Mouse (Mus musculus) E14TG2a.4 (cell line): ENCODE measurements around the gene Igf1r.

ENCODE experiments used
- H3K27me3 ChIP-seq: 2 replicates; pipeline ENCODE4 v1.6.1; 2014; ENCODE audit warnings: low read length, control low read depth; ENCODE audit not compliant: insufficient read depth
- H3K36me3 ChIP-seq: 2 replicates; pipeline ENCODE4 v1.6.1; 2014; ENCODE audit warnings: low read length, control low read depth; ENCODE audit not compliant: insufficient read depth
- H3K4me1 ChIP-seq: replicated peaks from 2 replicates; pipeline ENCODE4 v1.6.1; 2014; ENCODE audit warnings: low read depth, low read length, control low read depth
- H3K4me3 ChIP-seq: replicated peaks from 2 replicates; pipeline ENCODE4 v1.5.1; 2014; ENCODE audit warnings: mild to moderate bottlenecking, low read length
- H3K9me3 ChIP-seq: 2 replicates; pipeline ENCODE4 v1.6.1; 2014; ENCODE audit warnings: low read length, control low read depth
- CTCF ChIP-seq: conservative IDR thresholded peaks from 2 replicates; pipeline ENCODE4 v1.5.1; 2014; ENCODE audit warnings: low read length
- NANOG ChIP-seq: IDR thresholded peaks from 2 replicates; pipeline ENCODE4 v1.6.1; 2014; ENCODE audit warnings: borderline replicate concordance, low read length, mixed read lengths
- POU5F1 ChIP-seq: IDR thresholded peaks from 2 replicates; pipeline ENCODE4 v1.6.1; 2014; ENCODE audit warnings: low read length, borderline replicate concordance

The Igf1r gene

GRCm38 (mm10) chr7:67919467-67919866, 33.2 kb upstream of the Igf1r start:
- TF ChIP-seq NANOG (no peak), CTCF (no peak)
- H3K36me3 ChIP-seq = no peaks in the 10 kb centered on the region
- no peak overlapping the region for H3K4me3 ChIP-seq
- H3K9me3 ChIP-seq = no peaks in the 10 kb centered on the region
- H3K4me1 ChIP-seq = no peaks in the 10 kb centered on the region
- no peaks in the 10 kb centered on the region; the same call in 1 of the 2 replicates for H3K27me3 ChIP-seq

GRCm38 (mm10) chr7:67924215-67924614, 28.4 kb upstream of the Igf1r start:
- TF ChIP-seq CTCF = no peak
- H3K9me3 ChIP-seq = no peaks in the 10 kb centered on the region
- H3K4me3 ChIP-seq = no peak overlapping the region
- H3K4me1 ChIP-seq = no peaks in the 10 kb centered on the region
- H3K27me3 ChIP-seq = peaks cover 3% of the 10 kb centered on the region
- H3K36me3 ChIP-seq = no peaks in the 10 kb centered on the region

GRCm38 (mm10) chr7:67930132-67930531, 22.5 kb upstream of the Igf1r start:
- no peak overlapping the region for H3K4me3 ChIP-seq
- TF ChIP-seq CTCF = no peak
- TF ChIP-seq NANOG = no peak
- TF ChIP-seq POU5F1 = no peak
- no peaks in the 10 kb centered on the region for H3K4me1 ChIP-seq
- peaks cover 3% of the 10 kb centered on the region for H3K27me3 ChIP-seq
- no peaks in the 10 kb centered on the region for H3K9me3 ChIP-seq
- H3K36me3 ChIP-seq = no peaks in the 10 kb centered on the region

GRCm38 (mm10) chr7:67936801-67937200, 15.8 kb upstream of the Igf1r start:
- Histone ChIP-seq H3K27me3 (no peaks in the 10 kb centered on the region; the same call in none of the 2 replicates), H3K36me3 (no peaks in the 10 kb centered on the region), H3K4me1 (no peaks in the 10 kb centered on the region), H3K9me3 (no peaks in the 10 kb centered on the region), H3K4me3 (no peak overlapping the region)
- TF ChIP-seq CTCF = no peak
- TF ChIP-seq NANOG = no peak
- no peak for TF ChIP-seq POU5F1

- TF ChIP-seq NANOG (no peak), POU5F1 (no peak), CTCF (no peak)
- no peak overlapping the region for H3K4me3 ChIP-seq
- H3K9me3 ChIP-seq = no peaks in the 10 kb centered on the region
- no peaks in the 10 kb centered on the region for H3K36me3 ChIP-seq
- no peaks in the 10 kb centered on the region for H3K4me1 ChIP-seq
- H3K27me3 ChIP-seq = peaks cover 22% of the 10 kb centered on the region
Observed at GRCm38 (mm10) chr7:67943805-67944204, 8.8 kb upstream of the Igf1r start.

- Histone ChIP-seq H3K4me3 (no peak overlapping the region), H3K4me1 (peaks cover 4% of the 10 kb centered on the region; the same call in 1 of the 2 replicates), H3K36me3 (no peaks in the 10 kb centered on the region), H3K27me3 (peaks cover 34% of the 10 kb centered on the region), H3K9me3 (no peaks in the 10 kb centered on the region)
- TF ChIP-seq CTCF (no peak), NANOG (no peak), POU5F1 (no peak)
Observed at GRCm38 (mm10) chr7:67946901-67947300, 5.7 kb upstream of the Igf1r start.

- H3K4me1 ChIP-seq = peaks cover 26% of the 10 kb centered on the region
- TF ChIP-seq CTCF (no peak), POU5F1 (no peak), NANOG (no peak)
- peak overlapping the region; percentile 89 for H3K4me3 ChIP-seq
- H3K27me3 ChIP-seq = peaks cover 53% of the 10 kb centered on the region
- H3K9me3 ChIP-seq = no peaks in the 10 kb centered on the region
- no peaks in the 10 kb centered on the region for H3K36me3 ChIP-seq
Observed at GRCm38 (mm10) chr7:67950346-67950814, 2.2 kb upstream of the Igf1r start.

- Histone ChIP-seq H3K27me3 (peaks cover 55% of the 10 kb centered on the region), H3K36me3 (no peaks in the 10 kb centered on the region), H3K4me1 (peaks cover 26% of the 10 kb centered on the region), H3K9me3 (no peaks in the 10 kb centered on the region), H3K4me3 (peak overlapping the region; percentile 89)
- no peak for TF ChIP-seq NANOG
Observed at GRCm38 (mm10) chr7:67950815-67951531, 1.7 kb upstream of the Igf1r start.

- H3K4me3 ChIP-seq = peak overlapping the region; percentile 89
- no peak for TF ChIP-seq CTCF
- no peak for TF ChIP-seq NANOG
- TF ChIP-seq POU5F1 = no peak
Observed at GRCm38 (mm10) chr7:67951532-67952035, 1.0 kb upstream of the Igf1r start.

More at GRCm38 (mm10) chr7:67951532-67952035, 1.0 kb upstream of the Igf1r start:
- H3K36me3 ChIP-seq = no peaks in the 10 kb centered on the region
- H3K4me1 ChIP-seq = peaks cover 26% of the 10 kb centered on the region
- H3K27me3 ChIP-seq = peaks cover 52% of the 10 kb centered on the region
- H3K9me3 ChIP-seq = no peaks in the 10 kb centered on the region
